Mouse (Mus musculus): ENCODE data around the gene Clpsl2.

GRCm38 (mm10) chr17:28516881-28517280, 32.3 kb upstream of the Clpsl2 start:
- TF ChIP-seq ZC3H11A (IDR thresholded peaks at IDR 0.05; ENCODE audit: borderline replicate concordance, low read depth, low read length) (no peak), HCFC1 (IDR thresholded peaks at IDR 0.05; ENCODE audit: borderline replicate concordance, insufficient read depth, low read length) (no peak), ZNF384 (IDR thresholded peaks at IDR 0.05; ENCODE audit: low read depth, low read length) (no peak)
